Mouse (Mus musculus) cerebellum, adult (tissue): ENCODE results near the gene Klk1b1.
"Not testable (repeated sequence)": the region's sequence is repeated elsewhere in the genome, so short reads cannot be mapped to it uniquely, and the experiment has no call there.

ENCODE experiments used
- ATAC-seq: cut with Nextera tagmentation; 2 replicates; pipeline ENCODE4 v1.9.2; 2017; ENCODE audit warnings: mild to moderate bottlenecking, moderate library complexity, mixed read lengths; ENCODE audit not compliant: insufficient number of reproducible peaks, low FRiP score, low TSS enrichment

The Klk1b1 gene

GRCm38 (mm10) chr7:43966451-43966850 is at the start of gene Klk1b1:
Gene Klk1b1 (plus strand): TSS chr7:43966751.
- no peak for ATAC-seq

- no peak for ATAC-seq
Observed at GRCm38 (mm10) chr7:43918426-43918825, 48.1 kb upstream of the Klk1b1 start.

DNA sequence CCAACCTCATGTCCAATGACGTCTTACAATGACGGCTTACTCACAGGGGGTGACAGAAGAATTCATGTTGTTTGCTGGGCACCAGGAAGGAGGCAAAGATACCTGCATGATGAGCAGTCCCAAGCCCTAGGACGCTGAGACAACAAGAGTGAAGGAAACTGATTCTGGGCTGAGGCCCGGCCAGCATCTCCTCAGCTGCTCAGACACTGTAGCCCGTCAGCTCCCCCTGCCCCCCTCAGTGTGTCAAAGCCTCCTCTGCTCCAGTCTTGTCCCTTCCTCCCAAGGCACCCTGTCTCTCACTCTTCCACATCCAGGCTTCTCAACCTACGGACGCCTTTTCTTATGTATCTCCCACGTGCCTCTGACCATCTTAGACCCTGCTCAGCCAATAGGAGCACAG is 47.7 kb upstream of the Klk1b1 start:
- ATAC-seq, result no peak

DNA sequence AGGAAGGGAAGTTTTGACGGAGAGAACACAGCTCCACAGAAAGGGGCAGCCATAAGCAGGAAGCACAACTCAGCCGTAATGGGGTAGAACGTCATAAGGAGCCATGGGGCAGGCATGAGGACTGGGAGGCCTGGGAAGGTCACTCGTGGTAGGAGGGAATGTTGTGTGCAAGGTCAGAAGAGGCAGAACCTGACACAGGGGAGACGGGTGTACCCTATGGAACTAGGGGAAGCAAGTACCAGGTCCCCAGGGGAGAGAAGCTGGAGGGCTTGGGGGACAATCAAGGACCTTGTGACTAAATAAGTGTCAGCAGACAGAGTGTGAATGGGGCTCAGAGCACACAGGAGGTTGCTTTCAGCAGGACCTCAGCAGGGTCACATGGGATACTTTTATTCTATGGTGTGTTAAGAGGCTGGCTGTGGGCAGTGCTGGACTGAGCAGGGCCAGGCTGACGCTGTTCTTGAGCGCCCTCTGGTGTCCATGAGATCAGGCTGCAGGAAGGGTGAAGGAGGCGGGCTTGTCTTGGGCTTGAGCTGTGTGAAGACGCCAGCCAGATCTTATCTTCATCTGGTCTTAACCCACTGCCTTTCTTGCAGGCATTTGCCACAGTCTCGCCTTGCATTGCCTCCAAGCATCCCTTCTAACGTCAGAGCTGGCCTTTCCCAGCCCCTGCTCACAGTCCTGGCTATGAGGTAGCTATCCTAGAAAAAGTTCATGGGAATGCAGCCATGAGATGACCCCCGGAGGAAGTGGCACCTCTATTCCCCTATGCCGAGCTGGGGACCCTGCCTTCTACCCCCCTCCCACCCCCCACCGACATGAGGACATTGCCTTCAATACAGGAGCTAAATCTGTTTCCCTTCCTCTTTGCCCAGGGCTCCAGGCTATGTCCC is 46.7 kb upstream of the Klk1b1 start:
- ATAC-seq, result peak; percentile 76; the same call in 1 of the 2 replicates

- no peak for ATAC-seq
Observed at GRCm38 (mm10) chr7:43920582-43920981, 46.0 kb upstream of the Klk1b1 start.

DNA sequence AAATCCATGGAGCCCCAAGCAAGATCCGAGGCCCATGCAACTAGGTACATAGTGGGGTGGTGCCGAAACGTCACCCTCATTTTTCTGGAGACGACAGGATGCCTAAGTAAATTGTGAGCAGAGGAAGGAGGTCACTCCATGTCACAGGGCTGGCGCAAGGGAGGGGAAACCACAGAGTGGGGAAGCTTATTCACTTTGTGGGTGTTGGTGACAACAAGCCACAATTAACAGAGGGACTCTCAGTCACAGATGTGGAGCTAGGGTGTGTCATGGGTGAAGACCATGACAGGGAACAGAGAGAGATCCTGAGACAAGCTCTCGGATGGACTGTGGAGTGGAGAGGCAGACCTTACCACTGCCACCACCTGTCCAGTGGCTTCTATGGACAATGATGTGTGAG is 45.5 kb upstream of the Klk1b1 start:
- ATAC-seq, result no peak

- no peak for ATAC-seq
Observed at GRCm38 (mm10) chr7:43921941-43922340, 44.6 kb upstream of the Klk1b1 start.

- ATAC-seq, result no peak
Observed at GRCm38 (mm10) chr7:43925985-43926384, 40.6 kb upstream of the Klk1b1 start.

GRCm38 (mm10) chr7:43928521-43928920 is 38.0 kb upstream of the Klk1b1 start:
- ATAC-seq, result no peak

- ATAC-seq, result no peak
Observed at GRCm38 (mm10) chr7:43932337-43932736, 34.2 kb upstream of the Klk1b1 start.

- no peak for ATAC-seq
Observed at GRCm38 (mm10) chr7:43933440-43933839, 33.1 kb upstream of the Klk1b1 start, which contains the start of gene Klk15. Gene Klk15 (plus strand): TSS chr7:43933740.

GRCm38 (mm10) chr7:43934747-43935146 is 31.8 kb upstream of the Klk1b1 start:
- ATAC-seq, result no peak

DNA sequence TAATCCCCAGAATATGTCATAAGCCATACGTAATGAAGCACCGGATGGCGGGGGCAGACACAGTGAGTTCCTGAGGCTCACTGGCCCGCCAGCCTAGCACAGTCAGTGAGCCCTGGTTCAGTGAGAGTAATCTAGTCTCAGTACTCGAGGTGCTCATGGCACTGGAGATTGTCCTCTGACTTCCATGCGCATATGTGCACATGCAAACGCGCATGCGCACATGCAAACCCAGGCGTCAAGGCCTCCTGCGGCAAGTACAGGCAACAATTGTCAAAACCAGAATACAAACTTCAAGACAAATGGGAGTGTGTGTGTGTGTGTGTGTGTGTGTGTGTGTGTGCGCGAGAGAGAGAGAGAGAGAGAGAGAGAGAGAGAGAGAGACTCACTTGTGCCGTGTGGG is 30.0 kb upstream of the Klk1b1 start:
- ATAC-seq, result no peak

- not testable (repeated sequence) for ATAC-seq
Observed at GRCm38 (mm10) chr7:43942293-43942692, 24.3 kb upstream of the Klk1b1 start.

GRCm38 (mm10) chr7:43944727-43945264 is 21.8 kb upstream of the Klk1b1 start:
- ATAC-seq, result no peak

- ATAC-seq, result no peak
Observed at GRCm38 (mm10) chr7:43950364-43950763, 16.2 kb upstream of the Klk1b1 start, which contains the start of gene Klk1b8. Gene Klk1b8 (plus strand): TSS chr7:43950664.

DNA sequence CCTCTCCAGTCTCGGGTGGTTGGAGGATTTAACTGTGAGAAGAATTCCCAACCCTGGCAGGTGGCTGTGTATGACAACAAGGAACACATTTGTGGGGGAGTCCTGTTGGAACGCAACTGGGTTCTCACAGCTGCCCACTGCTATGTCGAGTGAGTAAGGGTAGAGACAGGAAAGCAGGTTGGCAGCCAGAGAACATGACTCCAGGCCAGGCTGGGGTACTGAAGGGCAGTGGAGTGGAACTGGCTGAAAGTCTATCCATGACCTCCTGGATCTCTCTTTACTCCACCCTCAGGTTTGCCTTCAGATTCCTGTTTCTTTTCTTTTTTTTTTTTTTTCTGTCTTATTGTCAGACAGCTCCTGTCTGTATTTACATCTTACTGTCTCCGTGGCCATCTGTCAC is 13.8 kb upstream of the Klk1b1 start:
- no peak for ATAC-seq

- no peak for ATAC-seq
Observed at GRCm38 (mm10) chr7:43967058-43967457, 507 bp downstream of the Klk1b1 start.

GRCm38 (mm10) chr7:43967612-43968011 is 1.1 kb downstream of the Klk1b1 start:
- ATAC-seq, result no peak

- ATAC-seq, result not testable (repeated sequence)
Observed at GRCm38 (mm10) chr7:43975761-43976160, 9.2 kb downstream of the Klk1b1 start, which contains the start of gene Klk1b9. Gene Klk1b9 (plus strand): TSS chr7:43976061.

DNA sequence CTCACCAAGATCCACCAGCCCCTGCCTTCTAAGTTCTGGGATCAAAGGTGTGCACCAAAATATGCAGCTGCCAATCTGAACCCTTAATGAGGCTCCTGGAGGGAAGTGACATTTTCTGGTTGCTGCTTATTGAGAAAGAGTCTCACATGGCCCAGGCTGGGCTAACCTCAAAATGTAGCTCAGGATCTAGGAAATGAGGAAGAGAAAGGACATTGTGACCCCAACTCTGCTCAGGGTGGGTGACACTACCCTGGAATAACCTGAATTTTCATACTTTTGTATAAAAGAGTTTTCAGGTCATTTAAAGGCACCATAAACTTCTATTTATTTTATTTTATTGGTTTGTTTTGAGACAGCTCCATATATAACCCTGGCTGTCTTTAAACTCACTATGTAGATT is 19.1 kb downstream of the Klk1b1 start:
- ATAC-seq, result no peak

- not testable (repeated sequence) for ATAC-seq
Observed at GRCm38 (mm10) chr7:43994821-43995220, 28.3 kb downstream of the Klk1b1 start.
